17 mouse cellular contexts compared by ENCODE assay signal in the genomic region with DNA sequence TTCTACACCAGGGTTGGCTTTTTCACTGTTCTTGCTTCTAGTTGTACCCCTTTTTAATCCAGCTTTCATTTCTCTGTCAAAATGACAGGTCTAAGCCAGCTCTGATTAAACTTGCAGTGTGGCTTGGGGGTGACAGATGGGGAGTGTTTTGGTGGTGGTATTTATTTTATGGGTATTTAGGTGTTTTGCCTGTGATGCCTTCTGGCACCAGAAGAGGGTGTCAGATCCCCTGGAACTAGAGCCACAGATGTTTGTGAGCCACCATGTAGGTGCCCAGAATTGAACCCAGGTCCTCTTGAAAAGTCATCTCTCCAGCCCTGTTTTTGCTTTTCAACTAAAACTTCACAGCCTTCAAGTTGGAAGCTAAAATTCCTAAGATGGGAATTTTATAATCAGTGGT. TPM values are rescaled to one million over a fixed set of nuclear protein-coding genes. Genes with fewer than 3 reads are reported as not detected.
DNase-seq lines count a peak whose midpoint lies in the region; TF ChIP-seq lines count a peak whose summit lies in the region.
"Had no signal": no experiment of that assay in that cellular context is flagged by ENCODE, and none has a peak within 500 bp of the region (broad histone marks: within the 10 kb centered on the region; RNA-seq: fewer than 3 reads in every experiment).

No protein-coding gene starts in this region.

- TF ChIP-seq POLR2A in kidney, adult 2 months (IDR thresholded peaks at IDR 0.05; ENCODE audit: low read depth, low read length) = no peak

- in situ Hi-C loops in ES-E14 (cut with MboI; ENCODE audit: low sequenced_read_pairs in 2 of 2, unreplicated experiment in 2 of 2) = loop anchor here in 1 of 2 experiments (10.0 kb wide), 1 partner anchor 140 kb away; no protein-coding TSS in a partner anchor

- no peaks in the 10 kb centered on the region for H3K36me3 ChIP-seq in kidney, adult 2 months (ENCODE audit: control insufficient read depth, insufficient read depth, low read length)
- no peaks in the 10 kb centered on the region for H3K36me3 ChIP-seq in ES-E14 (ENCODE audit: control insufficient read depth, insufficient read depth, low read length, poor library complexity, severe bottlenecking)
- H3K36me3 ChIP-seq: hindbrain, embryonic 10.5 days; limb, embryonic 15.5 days; stomach, embryonic 15.5 days had no signal

- no peak overlapping the region for H3K4me3 ChIP-seq in kidney, adult 2 months (ENCODE audit: insufficient read depth, low read depth, low read length)
- H3K4me3 ChIP-seq in ES-E14 (ENCODE audit: insufficient read depth in 1 of 2, low read depth in 1 of 2, low read length in 2 of 2, poor library complexity in 1 of 2, severe bottlenecking in 1 of 2) = no peak overlapping the region
- H3K4me3 ChIP-seq: hindbrain, embryonic 10.5 days; limb, embryonic 15.5 days; stomach, embryonic 15.5 days had no signal

- no peak overlapping the region for H3K9ac ChIP-seq in ES-E14 (ENCODE audit: insufficient read depth, low read depth, low read length, poor library complexity, severe bottlenecking)
- H3K9ac ChIP-seq: limb, embryonic 15.5 days; stomach, embryonic 15.5 days had no signal

- H3K4me1 ChIP-seq in kidney, adult 2 months (ENCODE audit: control insufficient read depth, insufficient read depth, low read length) = 0 out of 2 replicates have a peak, but pooled peaks cover 4% of the 10 kb centered on the region
- no peaks in the 10 kb centered on the region for H3K4me1 ChIP-seq in ES-E14 (ENCODE audit: control insufficient read depth in 2 of 2, insufficient read depth in 2 of 2, low read length in 2 of 2, poor library complexity in 1 of 2)

- H3K9me3 ChIP-seq in ES-E14 (ENCODE audit: control insufficient read depth, insufficient read depth, low read depth, low read length) = no peaks in the 10 kb centered on the region
- H3K9me3 ChIP-seq: hindbrain, embryonic 10.5 days; limb, embryonic 15.5 days; stomach, embryonic 15.5 days had no signal

- DNase-seq in kidney, adult 2 months = no peak
- DNase-seq in kidney, postnatal 4 days = no peak
- peak; percentile 30 for DNase-seq in retina, postnatal 1 day
- no peak for DNase-seq in retina, embryonic 14.5 days (ENCODE audit: low spot score)
- DNase-seq in ES-E14 (ENCODE audit: low read depth, low spot score) = peak; percentile 21
- no peak for DNase-seq in ovary, postnatal 36 days (ENCODE audit: low spot score)
- no peak for DNase-seq in urinary bladder, postnatal 14 days (ENCODE audit: low spot score)
- DNase-seq: adrenal gland, adult 2 months; cerebellum, adult 18-20 months; embryo, embryonic 11 days; gastrocnemius, postnatal 10 days; kidney, adult 11 months; lung, postnatal 4 days; midbrain, embryonic 14.5 days had no signal

- no peak overlapping the region for H3K27ac ChIP-seq in kidney, adult 2 months (ENCODE audit: insufficient read depth, low read depth, low read length)
- H3K27ac ChIP-seq in ES-E14 (ENCODE audit: insufficient read depth, low read depth, low read length, poor library complexity, severe bottlenecking) = no peak overlapping the region
- H3K27ac ChIP-seq: hindbrain, embryonic 10.5 days; limb, embryonic 15.5 days; stomach, embryonic 15.5 days had no signal

- TF ChIP-seq CTCF in kidney, adult 2 months (conservative IDR thresholded peaks at IDR 0.05; ENCODE audit: insufficient read depth, insufficient read length, low read depth, low read length) = 0 out of 2 replicates have a peak, but pooled peaks have one; percentile 24

- H3K27me3 ChIP-seq in kidney, adult 2 months (replicated peaks; ENCODE audit: control insufficient read depth, insufficient read depth, low read length) = no peaks in the 10 kb centered on the region
- H3K27me3 ChIP-seq: limb, embryonic 15.5 days; stomach, embryonic 15.5 days had no signal

TF ChIP-seq in ES-E14, 5 proteins besides CTCF, POLR2A, EP300 and RAD21:
- no peak for TF ChIP-seq MAFK (IDR thresholded peaks at IDR 0.05; ENCODE audit: insufficient read depth, low read depth, low read length)
- peak; percentile 17; the same call in 1 of the 2 replicates for TF ChIP-seq ZC3H11A (IDR thresholded peaks at IDR 0.05; ENCODE audit: borderline replicate concordance, low read depth, low read length)
TF ChIP-seq in ES-E14: peak in this region for 1.

RNA-seq across cellular contexts. Expression of a gene that starts 3.5 kb away (rescaled TPM):
- 7.4 and 8.5 TPM in 2 replicates for polyA plus RNA-seq in kidney, adult 2 months (2012; rRNA removed)
- 14.5 and 15.5 TPM in 2 replicates for total RNA-seq in ES-E14 (2012; rRNA removed)

RNA-seq across cellular contexts. Expression of a gene that starts 4.1 kb away (rescaled TPM):
- polyA plus RNA-seq in kidney, adult 2 months (2012; rRNA removed) = 23.2 and 23.9 TPM in 2 replicates
- total RNA-seq in ES-E14 (2012; rRNA removed) = 11.5 and 12.2 TPM in 2 replicates

Comparison
In these comparisons a context has a peak if more than half of its experiments do, and no peak if none do; other contexts are left out.
1. DNase-seq: peak in retina, postnatal 1 day (single experiment) and ES-E14 (single experiment); none in kidney, adult 2 months (single experiment), kidney, postnatal 4 days (0 of 2), retina, embryonic 14.5 days (single experiment), ovary, postnatal 36 days (single experiment) and urinary bladder, postnatal 14 days (single experiment).